Mouse (Mus musculus) CH12.LX (cell line): Measurements from ENCODE around the gene Ern1. TPM values are rescaled to one million over a fixed set of nuclear protein-coding genes. Genes with fewer than 3 reads are reported as not detected.

Experiments used
- DNase-seq: peaks from one replicate; pipeline ENCODE4 v3.0.0-alpha.2; 2013; ENCODE audit errors: extremely low read depth
- H3K27ac ChIP-seq: 2 replicates; pipeline ENCODE4 v1.5.1; 2012; ENCODE audit warnings: low read depth, mild to moderate bottlenecking, control low read depth, moderate library complexity; ENCODE audit not compliant: insufficient read depth
- H3K27me3 ChIP-seq: replicated peaks from 2 replicates; pipeline ENCODE3; 2012; ENCODE audit warnings: inconsistent platforms
- H3K36me3 ChIP-seq, 2 experiments: replicated peaks in 1 of 2; 2 replicates each; pipeline versions ENCODE3 to v1.6.1; 2012; ENCODE audit warnings: inconsistent platforms in 1 of 2, low read length in 1 of 2, mild to moderate bottlenecking in 1 of 2, mixed read lengths in 1 of 2, moderate library complexity in 1 of 2; ENCODE audit not compliant: control insufficient read depth in 1 of 2, insufficient read depth in 1 of 2
- H3K4me1 ChIP-seq, 2 experiments: 2 replicates each; pipeline ENCODE4 v1.6.1; 2012; ENCODE audit warnings: inconsistent platforms in 1 of 2, moderate library complexity in 1 of 2; ENCODE audit not compliant: insufficient read depth in 2 of 2, control insufficient read depth in 1 of 2
- H3K4me2 ChIP-seq: 2 replicates; pipeline ENCODE4 v1.6.1; 2012; ENCODE audit warnings: low read depth, mild to moderate bottlenecking, control low read depth; ENCODE audit not compliant: poor library complexity, insufficient read depth, severe bottlenecking
- H3K4me3 ChIP-seq, 3 experiments: fragments of 150-350 bp in 1 of 3; sonication (generic) in 1 of 3; replicated peaks in 1 of 3; 2 replicates each; pipeline versions ENCODE3 to v1.5.1; 2011 to 2012; ENCODE audit warnings: low read depth in 2 of 3, low read length in 2 of 3, mild to moderate bottlenecking in 2 of 3, moderate library complexity in 2 of 3, control low read depth in 1 of 3, improper control_type of control experiment in 1 of 3, inconsistent platforms in 1 of 3, mixed read lengths in 1 of 3; ENCODE audit not compliant: poor library complexity in 1 of 3
- H3K79me2 ChIP-seq: replicated peaks from 2 replicates; pipeline ENCODE4 v1.6.1; 2012; ENCODE audit warnings: mild to moderate bottlenecking, moderate library complexity; ENCODE audit not compliant: control insufficient read depth, poor library complexity, insufficient read depth, severe bottlenecking; ENCODE audit errors: extremely low read depth
- H3K9ac ChIP-seq: 2 replicates; pipeline ENCODE4 v1.6.1; 2012; ENCODE audit warnings: low read depth, mild to moderate bottlenecking, control low read depth, moderate library complexity; ENCODE audit not compliant: insufficient read depth
- H3K9me3 ChIP-seq: replicated peaks from 2 replicates; pipeline ENCODE3; 2012; ENCODE audit warnings: low read length, inconsistent platforms, mixed read lengths
- ELF1 ChIP-seq: IDR thresholded peaks from 2 replicates; pipeline ENCODE4 v1.6.1; 2014; ENCODE audit warnings: low read depth, mild to moderate bottlenecking, inconsistent platforms, low read length, improper control_type of control experiment
- HCFC1 ChIP-seq: IDR thresholded peaks from 2 replicates; pipeline ENCODE4 v1.6.1; 2012; ENCODE audit warnings: low read depth, mild to moderate bottlenecking, inconsistent platforms, low read length, improper control_type of control experiment
- IRF4 ChIP-seq: IDR thresholded peaks from 2 replicates; pipeline ENCODE4 v1.6.1; 2014; ENCODE audit warnings: low read depth, mild to moderate bottlenecking, inconsistent platforms, low read length, improper control_type of control experiment
- MEF2A ChIP-seq: IDR thresholded peaks from 2 replicates; pipeline ENCODE4 v1.6.1; 2014; ENCODE audit warnings: low read depth, mild to moderate bottlenecking, inconsistent platforms, low read length, improper control_type of control experiment, borderline replicate concordance
- NELFE ChIP-seq: IDR thresholded peaks from 2 replicates; pipeline ENCODE4 v1.6.1; 2011; ENCODE audit warnings: low read depth, low read length, improper control_type of control experiment
- POLR2A ChIP-seq: IDR thresholded peaks from 2 replicates; pipeline ENCODE4 v1.6.1; 2011; ENCODE audit warnings: low read depth, mild to moderate bottlenecking, improper control_type of control experiment, low read length
- POLR2AphosphoS2 ChIP-seq: IDR thresholded peaks from 2 replicates; pipeline ENCODE4 v1.6.1; 2011; ENCODE audit warnings: low read depth, low read length, improper control_type of control experiment
- RAD21 ChIP-seq: IDR thresholded peaks from 2 replicates; pipeline ENCODE4 v1.6.1; 2011; ENCODE audit warnings: low read depth, mild to moderate bottlenecking, low read length, improper control_type of control experiment, moderate library complexity
- RCOR1 ChIP-seq: conservative IDR thresholded peaks from 2 replicates; pipeline ENCODE4 v1.6.1; 2012; ENCODE audit warnings: low read depth, mild to moderate bottlenecking, inconsistent platforms, low read length, improper control_type of control experiment
- TBP ChIP-seq: conservative IDR thresholded peaks from 2 replicates; pipeline ENCODE4 v1.6.1; 2011; ENCODE audit warnings: low read depth, low read length, improper control_type of control experiment
- TCF12 ChIP-seq: IDR thresholded peaks from 2 replicates; pipeline ENCODE4 v1.6.1; 2014; ENCODE audit warnings: low read depth, mild to moderate bottlenecking, inconsistent platforms, low read length, improper control_type of control experiment
- UBTF ChIP-seq: IDR thresholded peaks from 2 replicates; pipeline ENCODE4 v1.6.1; 2012; ENCODE audit warnings: low read depth, mild to moderate bottlenecking, inconsistent platforms, low read length, improper control_type of control experiment, moderate library complexity
- ZMIZ1 ChIP-seq: IDR thresholded peaks from 2 replicates; pipeline ENCODE4 v1.6.1; 2012; ENCODE audit warnings: low read depth, mild to moderate bottlenecking, inconsistent platforms, low read length, improper control_type of control experiment
- ZNF384 ChIP-seq: IDR thresholded peaks from 2 replicates; pipeline ENCODE4 v1.6.1; 2012; ENCODE audit warnings: low read depth, low read length, improper control_type of control experiment, inconsistent platforms
- dilution Hi-C: fragments of 300-500 bp; cut with MboI; formaldehyde crosslinking; loops from 2 replicates; pipeline ENCODE4 v1.14.3; 2020; ENCODE audit warnings: low sequenced_read_pairs; ENCODE audit not compliant: extremely low pct_unique_long_range_greater_than_20kb, extremely low pct_ligation_motif_present
- in situ Hi-C: fragments of 300-500 bp; cut with MboI; formaldehyde crosslinking; loops from 3 replicates; pipeline ENCODE4 v1.14.3; 2019; ENCODE audit warnings: low sequenced_read_pairs, low pct_ligation_motif_present, low pct_unique_long_range_greater_than_20kb, mixed read lengths
- polyA plus RNA-seq: library from polyadenylated mRNA; unstranded; fragments of >175 nt; gene quantifications from 2 replicates; pipeline ENCODE4 v1.2.1, GENCODE M21; 2012; ENCODE audit warnings: low read depth; ENCODE audit not compliant: insufficient read length
- total RNA-seq, 2 experiments: library from RNA; depleted of rRNA; stranded (reverse); fragments of 300-350 nt in 1 of 2; fragments of >200 nt in 1 of 2; gene quantifications; 2 replicates each; pipeline ENCODE4 v1.2.3; 2012 to 2014

The Ern1 gene
- total RNA-seq (2012; rRNA removed) (15.2 and 21.7 TPM in 2 replicates), total RNA-seq (2014; rRNA removed) (3.0 TPM in 2 replicates), polyA plus RNA-seq (6.9 and 7.7 TPM in 2 replicates)

DNA sequence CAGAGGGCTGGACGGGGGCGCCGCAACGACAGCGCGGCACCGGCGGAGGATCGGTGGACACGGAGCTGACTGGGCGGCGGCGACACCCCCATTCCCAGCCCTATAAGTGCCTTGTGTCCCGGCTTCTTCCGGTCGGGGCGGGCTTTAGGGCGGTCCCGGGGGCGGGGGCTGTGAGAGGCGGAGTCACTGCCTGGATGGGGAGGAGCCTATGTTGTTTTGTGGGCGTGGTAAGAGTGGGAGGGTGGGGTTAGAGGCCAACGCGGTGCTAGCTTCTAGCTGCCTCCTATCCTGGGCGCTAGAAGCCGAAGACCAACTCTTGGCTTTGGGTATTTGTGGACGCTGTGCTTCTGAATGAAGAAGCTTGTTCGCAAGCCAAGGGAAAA, at the start of gene Ern1:
TSS of gene Ern1 (minus strand) at position 120 of the 383 bp plus-strand sequence.
- Histone ChIP-seq H3K9me3 (peaks cover 12% of the 10 kb centered on the region), H3K27ac (peak within 1 kb of the TSS; percentile 80), H3K36me3 (peaks cover 8 to 11% of the 10 kb centered on the region in 2 experiments), H3K4me2 (peak within 1 kb of the TSS; percentile 78), H3K27me3 (peaks cover 2% of the 10 kb centered on the region), H3K4me3 (peak within 1 kb of the TSS; percentile 74 to 91 (median 91)), H3K79me2 (peaks cover 48% of the 10 kb centered on the region), H3K4me1 (peaks cover 2 to 34% of the 10 kb centered on the region in 2 experiments; a peak in 3 of 4 replicates), H3K9ac (peak within 1 kb of the TSS; percentile 82)
- dilution Hi-C loops (no loop called here), in situ Hi-C loops (no loop called here)
- DNase-seq, result peak; percentile 92
- peak; percentile 86 for TF ChIP-seq TBP
- peak; percentile 98 for TF ChIP-seq POLR2A
- peak; percentile 37 for TF ChIP-seq HCFC1
- TF ChIP-seq ELF1, result peak; percentile 92
- peak; percentile 81 for TF ChIP-seq TCF12
- TF ChIP-seq UBTF, result no peak; the same call in 1 of the 2 replicates
- peak; percentile 57; the same call in 1 of the 2 replicates for TF ChIP-seq IRF4
- TF ChIP-seq RCOR1, result no peak
- no peak for TF ChIP-seq RAD21
- TF ChIP-seq POLR2AphosphoS2, result peak; percentile 92; the same call in 1 of the 2 replicates
- peak; percentile 45; the same call in 1 of the 2 replicates for TF ChIP-seq MEF2A
- peak; percentile 97 for TF ChIP-seq NELFE
- TF ChIP-seq ZMIZ1, result peak; percentile 98

GRCm38 (mm10) chr11:106536253-106536912, 48.7 kb upstream of the Ern1 start:
- Histone ChIP-seq H3K9ac (no peak overlapping the region), H3K27me3 (no peaks in the 10 kb centered on the region), H3K27ac (no peak overlapping the region), H3K9me3 (no peaks in the 10 kb centered on the region), H3K4me1 (peaks cover 0 to 12% of the 10 kb centered on the region in 2 experiments; a peak in 2 of 4 replicates), H3K36me3 (peaks cover 0 to 15% of the 10 kb centered on the region in 2 experiments), H3K4me3 (no peak overlapping the region), H3K4me2 (no peak overlapping the region), H3K79me2 (no peaks in the 10 kb centered on the region)
- TF ChIP-seq ZNF384, result no peak
- dilution Hi-C loops (no loop called here), in situ Hi-C loops (no loop called here)
- DNase-seq, result no peak
